Mouse (Mus musculus) cerebellum, postnatal 36 days (tissue): ENCODE measurements around the gene Bcor.

ENCODE experiments used
- DNase-seq, 2 experiments: peaks; one replicate each; pipeline ENCODE4 v3.0.0; 2021 to 2022; ENCODE audit warnings: mixed read lengths in 2 of 2

Gene Bcor

GRCm38 (mm10) chrX:12151269-12151995, 8.7 kb downstream of the Bcor start:
- peak in 1 of 2 experiments; percentile 26 for DNase-seq

- DNase-seq, result no peak
Observed at GRCm38 (mm10) chrX:12150425-12150824, 9.7 kb downstream of the Bcor start.

GRCm38 (mm10) chrX:12146263-12146662, 13.9 kb downstream of the Bcor start:
- no peak for DNase-seq

GRCm38 (mm10) chrX:12142832-12143231, 17.3 kb downstream of the Bcor start:
- DNase-seq, result no peak

GRCm38 (mm10) chrX:12140086-12140740, 19.9 kb downstream of the Bcor start:
- DNase-seq, result no peak

GRCm38 (mm10) chrX:12138266-12138665, 21.9 kb downstream of the Bcor start:
- DNase-seq, result no peak

- no peak for DNase-seq
Observed at GRCm38 (mm10) chrX:12137121-12137521, 23.0 kb downstream of the Bcor start.

GRCm38 (mm10) chrX:12136261-12137101, 23.7 kb downstream of the Bcor start:
- DNase-seq, result no peak

- peak in 1 of 2 experiments; percentile 41 for DNase-seq
Observed at GRCm38 (mm10) chrX:12135121-12136111, 24.7 kb downstream of the Bcor start.

- peak in 1 of 2 experiments; percentile 50 for DNase-seq
Observed at GRCm38 (mm10) chrX:12134541-12134940, 25.6 kb downstream of the Bcor start.

GRCm38 (mm10) chrX:12133836-12134431, 26.2 kb downstream of the Bcor start:
- DNase-seq, result no peak

GRCm38 (mm10) chrX:12133178-12133835, 26.8 kb downstream of the Bcor start:
- no peak for DNase-seq

GRCm38 (mm10) chrX:12132541-12133177, 27.5 kb downstream of the Bcor start:
- no peak for DNase-seq

- DNase-seq, result no peak
Observed at GRCm38 (mm10) chrX:12129828-12130809, 30.0 kb downstream of the Bcor start.

GRCm38 (mm10) chrX:12129230-12129629, 30.9 kb downstream of the Bcor start:
- peak in 1 of 2 experiments; percentile 36 for DNase-seq

- peak in 1 of 2 experiments; percentile 16 for DNase-seq
Observed at GRCm38 (mm10) chrX:12128165-12129083, 31.7 kb downstream of the Bcor start.

- DNase-seq, result no peak
Observed at GRCm38 (mm10) chrX:12127799-12128164, 32.4 kb downstream of the Bcor start.

GRCm38 (mm10) chrX:12127106-12127670, 33.0 kb downstream of the Bcor start:
- DNase-seq, result no peak
